Mouse (Mus musculus) lung, embryonic 15.5 days (tissue): ENCODE results near the gene Susd1. TPM values are rescaled to one million over a fixed set of nuclear protein-coding genes. Genes with fewer than 3 reads are reported as not detected.

Experiments
- ATAC-seq: fragments of 200-750 bp; cut with Nextera tagmentation; 2 replicates; pipeline ENCODE4 v1.8.0; 2017; ENCODE audit warnings: moderate number of reproducible peaks, borderline replicate concordance; ENCODE audit not compliant: low FRiP score, low TSS enrichment; ENCODE audit errors: extremely low read depth
- H3K27ac ChIP-seq: fragments of 300-500 bp; sonication (generic); 2 replicates; pipeline ENCODE4 v1.5.1; 2015; ENCODE audit warnings: moderate library complexity, mild to moderate bottlenecking, inconsistent platforms
- H3K27me3 ChIP-seq: fragments of 300-500 bp; sonication (generic); 2 replicates; pipeline ENCODE4 v1.6.1; 2015; ENCODE audit warnings: inconsistent platforms
- H3K36me3 ChIP-seq: fragments of 300-500 bp; sonication (generic); 2 replicates; pipeline ENCODE4 v1.6.1; 2015; ENCODE audit warnings: inconsistent platforms
- H3K4me1 ChIP-seq: fragments of 300-500 bp; sonication (generic); 2 replicates; pipeline ENCODE4 v1.6.1; 2015; ENCODE audit warnings: inconsistent platforms
- H3K4me2 ChIP-seq: fragments of 300-500 bp; sonication (generic); 2 replicates; pipeline ENCODE4 v1.6.1; 2015; ENCODE audit warnings: inconsistent platforms, mild to moderate bottlenecking, moderate library complexity
- H3K4me3 ChIP-seq: fragments of 300-500 bp; sonication (generic); 2 replicates; pipeline ENCODE4 v1.5.1; 2015; ENCODE audit warnings: mild to moderate bottlenecking, inconsistent platforms
- H3K9ac ChIP-seq: fragments of 300-500 bp; sonication (generic); 2 replicates; pipeline ENCODE4 v1.6.1; 2015; ENCODE audit warnings: inconsistent platforms
- H3K9me3 ChIP-seq: fragments of 300-500 bp; sonication (generic); 2 replicates; pipeline ENCODE4 v1.6.1; 2016; ENCODE audit warnings: inconsistent platforms
- WGBS: fragments of 180-500 bp; shearing (Covaris S2); methylation state at CpG from one replicate; pipeline ENCODE4 v1.1.7; 2015; 5-methylcytosine and 5-hydroxymethylcytosine counted together
- polyA plus RNA-seq: library from polyadenylated mRNA; unstranded; fragments of >200 nt; fragmentation: Nextera tagmentation; extraction: Ambion mirVana; gene quantifications from 2 replicates; pipeline ENCODE4 v1.2.1, GENCODE M21; 2015

The Susd1 gene
- polyA plus RNA-seq, 1 experiment from 2014 or later = 8.0 TPM

GRCm38 (mm10) chr4:59314939-59315552 lies 123.4 kb downstream of the Susd1 start:
- Histone ChIP-seq H3K27me3 (no peaks in the 10 kb centered on the region), H3K9ac (no peak overlapping the region), H3K4me1 (peaks cover 24% of the 10 kb centered on the region), H3K4me3 (no peak overlapping the region), H3K9me3 (no peaks in the 10 kb centered on the region), H3K4me2 (no peak overlapping the region), H3K36me3 (no peaks in the 10 kb centered on the region), H3K27ac (0 out of 2 replicates have a peak overlapping the region, but pooled peaks have one; percentile 3)
- 42% methylated on average over 3 of the region's 3 CpGs for WGBS
- ATAC-seq = peak; percentile 37; the same call in 1 of the 2 replicates

- no peaks in the 10 kb centered on the region for H3K36me3 ChIP-seq
- H3K4me1 ChIP-seq = peaks cover 8% of the 10 kb centered on the region
- 56% methylated on average over 7 of the region's 7 CpGs for WGBS
- no peak overlapping the region for H3K4me2 ChIP-seq
- H3K4me3 ChIP-seq = no peak overlapping the region
- no peaks in the 10 kb centered on the region for H3K9me3 ChIP-seq
- no peak overlapping the region for H3K27ac ChIP-seq
- no peak overlapping the region for H3K9ac ChIP-seq
- ATAC-seq = no peak
- no peaks in the 10 kb centered on the region for H3K27me3 ChIP-seq
Measured at GRCm38 (mm10) chr4:59312945-59313344, 125.5 kb downstream of the Susd1 start.

DNA sequence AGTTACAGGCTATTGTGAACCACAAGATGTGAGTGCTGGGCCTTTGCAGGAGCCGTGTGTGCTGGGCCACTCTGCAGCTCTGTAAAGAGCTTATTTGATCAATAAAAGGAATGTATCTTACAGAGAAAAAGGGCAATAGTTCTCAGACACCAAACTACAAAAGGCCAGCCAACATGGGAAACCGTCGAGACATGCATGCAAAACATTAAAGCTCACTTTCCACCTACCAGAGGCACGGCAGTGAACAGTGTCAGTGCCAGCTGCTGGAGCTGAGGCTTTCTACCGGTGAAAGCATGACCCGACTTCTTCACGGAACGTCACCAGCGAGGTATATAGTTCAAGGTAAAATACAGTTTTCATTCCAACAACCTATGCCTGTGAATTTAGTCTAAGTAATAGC lies 127.8 kb downstream of the Susd1 start:
- Histone ChIP-seq H3K27me3 (no peaks in the 10 kb centered on the region), H3K4me3 (no peak overlapping the region), H3K27ac (no peak overlapping the region), H3K4me2 (no peak overlapping the region), H3K9ac (no peak overlapping the region), H3K9me3 (no peaks in the 10 kb centered on the region), H3K36me3 (no peaks in the 10 kb centered on the region), H3K4me1 (peaks cover 5% of the 10 kb centered on the region)
- no peak for ATAC-seq
- 83% methylated on average over 9 of the region's 9 CpGs for WGBS

DNA sequence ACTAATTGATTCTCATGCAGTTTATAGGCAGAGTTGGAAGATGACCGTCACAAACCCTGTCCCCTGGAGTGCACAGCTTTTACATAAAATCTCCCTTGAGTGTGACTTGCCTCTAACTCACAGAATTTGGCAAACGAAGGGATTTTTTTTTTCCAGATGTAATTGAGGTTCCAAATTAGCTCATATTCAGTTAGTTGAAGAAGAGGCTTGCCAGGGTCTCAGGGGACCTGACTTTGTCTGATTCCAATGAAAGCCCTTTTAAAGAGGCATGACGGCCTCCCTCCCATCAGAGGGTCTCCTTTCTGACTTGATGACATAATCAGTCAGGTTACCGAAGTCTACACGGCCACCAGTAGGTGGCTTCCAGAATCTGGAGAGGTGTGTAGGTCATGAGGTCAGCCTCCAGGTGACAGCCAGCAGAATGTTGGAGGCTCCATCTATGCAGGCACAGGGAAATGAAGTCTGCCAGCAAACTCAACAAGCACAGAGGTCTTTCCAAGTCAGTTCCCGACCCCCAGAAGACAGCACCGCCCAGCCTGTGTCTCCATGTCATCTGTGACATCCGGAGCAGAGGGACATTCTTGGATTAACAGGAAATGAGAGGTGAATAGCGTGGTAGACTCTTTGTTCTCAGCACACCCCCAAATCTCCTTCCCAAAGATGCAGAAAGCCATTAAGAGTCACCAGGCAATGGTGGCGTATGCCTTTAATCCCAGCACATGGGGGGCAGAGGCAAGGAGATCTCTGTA lies 130.4 kb downstream of the Susd1 start:
- no peaks in the 10 kb centered on the region for H3K36me3 ChIP-seq
- no peak overlapping the region for H3K27ac ChIP-seq
- WGBS = 78% methylated on average over 10 of the region's 10 CpGs
- no peaks in the 10 kb centered on the region for H3K27me3 ChIP-seq
- H3K4me1 ChIP-seq = no peaks in the 10 kb centered on the region
- ATAC-seq = no peak
- no peaks in the 10 kb centered on the region for H3K9me3 ChIP-seq
- no peak overlapping the region for H3K4me2 ChIP-seq
- H3K4me3 ChIP-seq = no peak overlapping the region
- no peak overlapping the region for H3K9ac ChIP-seq

DNA sequence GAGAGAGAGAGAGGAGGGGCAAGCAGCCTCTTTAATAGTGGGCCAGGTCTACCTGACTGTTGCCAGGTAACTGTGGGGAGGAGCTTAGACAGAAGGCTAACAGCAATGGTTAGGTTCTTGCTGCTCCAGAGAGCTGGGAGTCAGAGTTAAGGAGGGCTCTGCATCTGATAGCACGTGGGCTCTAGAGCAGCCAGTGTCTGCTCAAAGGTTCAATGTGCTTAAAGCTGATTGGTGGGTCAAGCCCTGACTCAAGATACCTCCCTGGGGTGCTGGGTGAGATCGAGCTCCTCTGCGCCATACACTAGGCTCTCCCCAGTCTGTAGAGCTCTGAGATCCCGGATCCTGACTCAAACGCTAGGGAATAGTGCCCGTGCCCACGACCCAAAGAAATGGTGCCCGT lies 136.0 kb downstream of the Susd1 start:
- Histone ChIP-seq H3K4me1 (no peaks in the 10 kb centered on the region), H3K4me2 (no peak overlapping the region), H3K9me3 (no peaks in the 10 kb centered on the region), H3K27me3 (no peaks in the 10 kb centered on the region), H3K27ac (no peak overlapping the region), H3K4me3 (no peak overlapping the region), H3K9ac (no peak overlapping the region), H3K36me3 (no peaks in the 10 kb centered on the region)
- 84% methylated on average over 8 of the region's 8 CpGs for WGBS
- ATAC-seq = no peak

DNA sequence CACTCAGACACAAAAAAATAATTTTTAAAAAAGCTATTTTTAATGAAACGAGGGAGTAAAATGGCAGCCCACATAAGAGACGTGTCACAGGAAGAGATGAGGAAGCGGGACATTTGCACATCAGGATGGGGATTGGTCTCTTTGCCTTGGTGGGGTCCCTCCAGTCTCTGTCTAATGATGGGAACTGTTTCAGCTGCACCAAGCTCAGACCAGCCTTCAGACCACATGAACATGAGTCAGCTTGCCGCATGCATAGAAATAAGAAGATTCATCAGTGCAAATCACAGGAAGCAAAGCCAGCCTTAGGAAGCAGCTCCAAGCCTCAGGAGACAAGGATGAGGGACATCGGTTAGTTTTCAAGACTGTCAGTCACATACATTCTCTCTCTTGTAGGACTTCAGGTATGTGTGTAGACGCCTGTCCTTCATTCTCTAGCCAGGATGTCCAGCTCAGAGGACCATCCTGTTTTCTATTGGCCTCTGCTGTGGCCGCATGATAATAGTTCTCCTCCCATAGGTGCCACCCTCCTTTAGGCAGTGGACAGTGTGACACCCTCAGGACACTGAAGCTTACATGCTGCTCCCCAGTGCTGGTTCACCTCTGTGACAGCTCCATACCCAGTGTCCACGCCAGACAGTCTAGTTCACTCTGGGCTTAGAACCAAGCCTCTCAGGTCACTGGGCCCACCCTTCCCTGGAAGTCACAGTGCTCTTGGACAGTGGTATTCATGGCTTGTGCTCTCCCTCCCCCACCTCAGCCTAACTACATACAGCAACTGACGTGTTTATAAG lies 137.2 kb downstream of the Susd1 start:
- no peak for ATAC-seq
- no peak overlapping the region for H3K4me3 ChIP-seq
- H3K27me3 ChIP-seq = no peaks in the 10 kb centered on the region
- no peaks in the 10 kb centered on the region for H3K9me3 ChIP-seq
- no peak overlapping the region for H3K27ac ChIP-seq
- no peaks in the 10 kb centered on the region for H3K36me3 ChIP-seq
- no peaks in the 10 kb centered on the region for H3K4me1 ChIP-seq
- H3K9ac ChIP-seq = no peak overlapping the region
- WGBS = 84% methylated on average over 9 of the region's 9 CpGs
- no peak overlapping the region for H3K4me2 ChIP-seq

GRCm38 (mm10) chr4:59298719-59299496 lies 139.5 kb downstream of the Susd1 start:
- Histone ChIP-seq H3K27me3 (no peaks in the 10 kb centered on the region), H3K4me2 (no peak overlapping the region), H3K36me3 (no peaks in the 10 kb centered on the region), H3K9ac (no peak overlapping the region), H3K27ac (no peak overlapping the region), H3K4me1 (no peaks in the 10 kb centered on the region), H3K9me3 (no peaks in the 10 kb centered on the region), H3K4me3 (no peak overlapping the region)
- 68% methylated on average over 7 of the region's 7 CpGs for WGBS
- ATAC-seq = no peak

DNA sequence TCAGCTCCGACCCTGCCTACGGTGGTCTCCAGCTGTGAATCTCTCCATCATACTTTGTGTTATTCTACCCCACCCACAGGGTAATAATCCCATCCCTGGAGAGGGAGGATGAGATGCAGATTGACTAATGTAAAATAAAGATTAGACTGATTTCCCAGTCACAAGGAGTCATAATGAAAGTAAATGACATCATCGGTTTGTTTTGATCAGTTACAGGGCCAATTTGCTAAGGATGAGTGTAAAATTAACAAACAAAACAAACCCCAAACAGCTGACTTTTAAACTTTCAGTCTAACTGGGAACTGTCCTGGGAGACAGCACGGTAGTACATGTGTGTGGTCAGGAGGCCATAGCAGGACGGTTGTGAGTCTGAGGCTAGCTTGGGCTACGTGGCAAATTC lies 143.3 kb downstream of the Susd1 start:
- Histone ChIP-seq H3K4me1 (peaks cover 4% of the 10 kb centered on the region; the same call in 1 of the 2 replicates), H3K27ac (no peak overlapping the region), H3K9me3 (no peaks in the 10 kb centered on the region), H3K36me3 (no peaks in the 10 kb centered on the region), H3K27me3 (no peaks in the 10 kb centered on the region), H3K9ac (no peak overlapping the region), H3K4me2 (no peak overlapping the region), H3K4me3 (no peak overlapping the region)
- 82% methylated on average over 6 of the region's 6 CpGs for WGBS
- no peak for ATAC-seq

GRCm38 (mm10) chr4:59294661-59295060 lies 143.8 kb downstream of the Susd1 start:
- no peak overlapping the region for H3K27ac ChIP-seq
- 74% methylated on average over 3 of the region's 3 CpGs for whole genome bisulfite sequencing
- no peak for ATAC-seq
- no peak overlapping the region for H3K4me3 ChIP-seq
- H3K4me2 ChIP-seq = no peak overlapping the region
- H3K27me3 ChIP-seq = no peaks in the 10 kb centered on the region
- no peak overlapping the region for H3K9ac ChIP-seq
- H3K9me3 ChIP-seq = no peaks in the 10 kb centered on the region
- no peaks in the 10 kb centered on the region for H3K36me3 ChIP-seq
- H3K4me1 ChIP-seq = peaks cover 4% of the 10 kb centered on the region; the same call in 1 of the 2 replicates

GRCm38 (mm10) chr4:59291914-59292718 lies 146.3 kb downstream of the Susd1 start:
- H3K4me3 ChIP-seq = no peak overlapping the region

More at GRCm38 (mm10) chr4:59291914-59292718, 146.3 kb downstream of the Susd1 start:
- H3K4me1 ChIP-seq = peaks cover 4% of the 10 kb centered on the region; the same call in 1 of the 2 replicates
- no peak overlapping the region for H3K4me2 ChIP-seq
- no peaks in the 10 kb centered on the region for H3K27me3 ChIP-seq
- WGBS = 66% methylated on average over 13 of the region's 13 CpGs
- H3K9ac ChIP-seq = no peak overlapping the region
- no peaks in the 10 kb centered on the region for H3K36me3 ChIP-seq
- no peaks in the 10 kb centered on the region for H3K9me3 ChIP-seq
- no peak for ATAC-seq
- peak overlapping the region; percentile 51 for H3K27ac ChIP-seq
